Mouse (Mus musculus) lung, embryonic 14.5 days (tissue): ENCODE measurements at regions not wholly inside any gene's neighbourhood (a gene's known extent, or its start where the extent isn't known, plus 50 kb on each side); places are given as distances from the start of the nearest gene placed in this dataset.

Experiments
- ATAC-seq: fragments of 200-750 bp; cut with Nextera tagmentation; 2 replicates; pipeline ENCODE4 v1.8.0; 2017; ENCODE audit warnings: mild to moderate bottlenecking, moderate TSS enrichment, moderate library complexity; ENCODE audit not compliant: insufficient read depth
- DNase-seq: peaks from one replicate; pipeline ENCODE4 v3.0.0-alpha.2; 2015
- H3K27ac ChIP-seq: fragments of 300-500 bp; sonication (generic); 2 replicates; pipeline ENCODE4 v1.5.1; 2014; ENCODE audit warnings: low read depth, mild to moderate bottlenecking, moderate library complexity
- H3K27me3 ChIP-seq: fragments of 300-500 bp; sonication (generic); 2 replicates; pipeline ENCODE4 v1.6.1; 2014; ENCODE audit warnings: low read length, control low read depth; ENCODE audit not compliant: insufficient read depth
- H3K36me3 ChIP-seq: fragments of 300-500 bp; sonication (generic); 2 replicates; pipeline ENCODE4 v1.6.1; 2014; ENCODE audit warnings: control low read depth; ENCODE audit not compliant: insufficient read depth
- H3K4me1 ChIP-seq: fragments of 300-500 bp; sonication (generic); 2 replicates; pipeline ENCODE4 v1.6.1; 2014; ENCODE audit warnings: antibody characterized with exemption, control low read depth; ENCODE audit not compliant: insufficient read depth
- H3K4me2 ChIP-seq: fragments of 300-500 bp; sonication (generic); 2 replicates; pipeline ENCODE4 v1.6.1; 2014; ENCODE audit warnings: mild to moderate bottlenecking
- H3K4me3 ChIP-seq: fragments of 300-500 bp; sonication (generic); 2 replicates; pipeline ENCODE4 v1.5.1; 2014; ENCODE audit warnings: low read depth, low read length
- H3K9ac ChIP-seq: fragments of 300-500 bp; sonication (generic); 2 replicates; pipeline ENCODE4 v1.6.1; 2014
- H3K9me3 ChIP-seq: fragments of 300-500 bp; sonication (generic); 2 replicates; pipeline ENCODE4 v1.6.1; 2016; ENCODE audit warnings: low read depth, low read length, control low read depth
- CTCF ChIP-seq: IDR thresholded peaks from 2 replicates; pipeline ENCODE4 v1.5.1; 2016; ENCODE audit warnings: antibody characterized with exemption, low read depth
- WGBS: fragments of 180-500 bp; shearing (Covaris S2); extraction: QIAGEN DNeasy Blood & Tissue Kit; methylation state at CpG from one replicate; pipeline ENCODE4 v1.1.7; 2014; 5-methylcytosine and 5-hydroxymethylcytosine counted together

DNA sequence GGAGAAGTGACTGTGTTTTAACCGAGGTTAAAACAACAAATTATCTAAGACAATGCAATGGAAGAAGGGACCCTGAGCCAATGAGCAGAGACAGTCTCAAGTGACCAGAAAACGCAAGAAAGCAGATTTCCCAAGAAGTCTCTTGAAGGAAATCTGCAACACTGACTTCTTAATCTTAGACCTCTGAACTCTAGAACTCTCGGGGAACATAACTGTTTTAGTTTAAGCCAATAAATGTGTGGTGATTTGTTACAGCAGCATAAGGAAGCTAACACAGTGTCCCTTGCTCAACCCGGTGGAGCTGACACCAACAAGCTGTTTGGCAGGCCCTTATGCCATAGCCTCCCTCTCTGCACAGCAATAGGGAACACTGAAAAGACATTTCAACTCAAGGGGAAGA, 69.0 kb upstream of the Actbl2 start:
- DNase-seq (peak; percentile 67), ATAC-seq (peak; percentile 49; the same call in 1 of the 2 replicates)
- H3K27me3 ChIP-seq, result no peaks in the 10 kb centered on the region
- H3K9ac ChIP-seq, result no peak overlapping the region
- H3K4me1 ChIP-seq, result no peaks in the 10 kb centered on the region
- no peaks in the 10 kb centered on the region for H3K9me3 ChIP-seq
- H3K27ac ChIP-seq, result no peak overlapping the region
- no peak overlapping the region for H3K4me3 ChIP-seq
- WGBS, result 48% methylated on average over 4 of the region's 4 CpGs
- H3K36me3 ChIP-seq, result no peaks in the 10 kb centered on the region
- H3K4me2 ChIP-seq, result no peak overlapping the region
- no peak for TF ChIP-seq CTCF

DNA sequence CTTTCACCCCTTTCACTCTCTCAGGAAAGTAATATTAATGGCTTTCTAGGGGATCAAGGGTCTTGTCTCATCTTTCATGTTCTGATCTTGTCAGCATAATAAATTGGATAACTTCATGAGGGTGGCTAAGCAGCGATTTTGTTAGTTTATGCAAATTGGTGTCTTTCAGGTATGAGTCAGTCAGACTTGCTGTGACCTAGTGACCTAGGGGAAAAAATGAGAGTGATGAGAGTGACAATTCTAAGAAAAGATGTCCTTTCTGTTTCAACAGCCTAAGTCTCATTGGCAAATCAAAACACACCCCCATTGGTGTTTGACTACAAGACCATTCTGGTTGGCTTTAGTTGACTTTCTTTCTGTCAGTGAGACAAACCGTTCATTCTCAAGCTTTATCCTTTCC, 68.0 kb upstream of the Actbl2 start:
- Histone ChIP-seq H3K27ac (no peak overlapping the region), H3K9me3 (no peaks in the 10 kb centered on the region), H3K36me3 (no peaks in the 10 kb centered on the region), H3K27me3 (no peaks in the 10 kb centered on the region), H3K4me2 (no peak overlapping the region), H3K4me1 (peaks cover 3% of the 10 kb centered on the region; the same call in 1 of the 2 replicates), H3K4me3 (no peak overlapping the region), H3K9ac (no peak overlapping the region)
- 68% methylated on average over 2 of the region's 2 CpGs for WGBS
- no peak for TF ChIP-seq CTCF
- DNase-seq, result no peak
- no peak for ATAC-seq

DNA sequence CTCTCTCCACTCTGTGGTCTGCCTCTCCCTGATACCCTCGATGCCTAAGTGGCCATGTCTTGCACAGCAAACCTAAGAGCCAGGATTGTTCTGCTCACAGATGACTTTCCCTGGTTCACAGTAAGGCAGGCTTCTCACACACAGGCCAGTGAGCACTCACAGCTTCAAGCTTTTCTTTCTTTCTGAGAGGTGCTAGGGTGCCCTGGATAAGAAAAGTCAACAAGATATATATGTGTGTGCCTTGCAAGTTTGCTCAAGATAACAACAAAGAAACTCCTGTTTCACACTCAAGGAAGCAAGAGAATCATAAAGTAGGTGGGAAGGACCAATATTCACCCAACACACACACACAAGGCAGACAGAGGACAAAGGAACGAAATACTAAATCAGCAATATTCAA, 60.9 kb upstream of the Actbl2 start:
- ATAC-seq (peak; percentile 83; the same call in 1 of the 2 replicates), DNase-seq (peak; percentile 38)
- Histone ChIP-seq H3K9me3 (no peaks in the 10 kb centered on the region), H3K27me3 (no peaks in the 10 kb centered on the region), H3K36me3 (no peaks in the 10 kb centered on the region), H3K4me3 (no peak overlapping the region), H3K9ac (no peak overlapping the region), H3K4me1 (peaks cover 4% of the 10 kb centered on the region; the same call in 1 of the 2 replicates), H3K27ac (peak overlapping the region; percentile 63), H3K4me2 (no peak overlapping the region)
- TF ChIP-seq CTCF, result no peak
- WGBS, result 56% methylated on average over 2 of the region's 2 CpGs

DNA sequence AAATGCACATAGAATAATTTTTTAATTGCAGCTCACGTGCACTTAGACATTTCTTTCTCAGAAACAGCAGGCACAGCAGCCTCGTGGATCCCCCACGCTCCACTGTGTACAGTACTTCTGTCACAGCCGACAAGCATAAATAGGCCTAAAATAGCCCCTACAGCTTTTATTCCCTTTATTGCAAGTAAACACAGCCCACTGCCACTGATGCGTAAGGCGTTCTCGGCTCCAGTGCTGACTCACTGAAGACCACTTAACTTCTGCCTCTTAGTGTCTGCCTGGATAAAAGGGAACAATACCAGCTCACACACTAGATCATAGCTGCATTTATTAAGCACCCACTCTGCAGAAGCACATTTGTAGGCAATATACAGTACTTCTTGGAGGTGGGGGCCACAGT, 60.5 kb upstream of the Actbl2 start:
- Histone ChIP-seq H3K27ac (peak overlapping the region; percentile 19), H3K9ac (no peak overlapping the region), H3K4me2 (no peak overlapping the region), H3K4me3 (no peak overlapping the region), H3K36me3 (no peaks in the 10 kb centered on the region), H3K27me3 (no peaks in the 10 kb centered on the region), H3K4me1 (peaks cover 4% of the 10 kb centered on the region; the same call in 1 of the 2 replicates), H3K9me3 (no peaks in the 10 kb centered on the region)
- ATAC-seq, result no peak; the same call in 1 of the 2 replicates
- no peak for DNase-seq
- TF ChIP-seq CTCF, result no peak
- 34% methylated on average over 7 of the region's 7 CpGs for WGBS

DNA sequence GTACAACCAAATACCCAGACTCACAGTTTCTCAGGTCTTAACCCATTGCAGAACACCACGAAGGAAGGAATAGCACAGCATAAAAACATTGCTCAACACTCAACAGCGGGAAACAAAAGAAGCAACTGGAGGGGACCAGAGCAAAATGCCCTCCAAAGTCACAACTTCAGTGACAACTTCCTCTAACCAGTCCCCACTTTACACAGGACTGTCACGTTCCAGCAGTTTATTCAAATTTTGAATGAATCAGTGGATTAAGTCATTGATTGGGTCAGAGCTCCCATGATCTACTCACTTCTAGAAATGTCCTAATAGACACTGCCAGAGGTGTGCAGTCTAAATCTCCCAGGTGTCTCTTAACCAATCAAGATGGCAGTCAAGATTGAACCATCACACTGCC, 53.3 kb upstream of the Actbl2 start:
- Histone ChIP-seq H3K36me3 (no peaks in the 10 kb centered on the region), H3K27me3 (no peaks in the 10 kb centered on the region), H3K9me3 (no peaks in the 10 kb centered on the region), H3K4me2 (no peak overlapping the region), H3K4me1 (no peaks in the 10 kb centered on the region), H3K4me3 (no peak overlapping the region), H3K27ac (no peak overlapping the region), H3K9ac (no peak overlapping the region)
- ATAC-seq (no peak), DNase-seq (no peak)
- TF ChIP-seq CTCF, result no peak
- WGBS, result 81% methylated on average over 3 of the region's 3 CpGs

DNA sequence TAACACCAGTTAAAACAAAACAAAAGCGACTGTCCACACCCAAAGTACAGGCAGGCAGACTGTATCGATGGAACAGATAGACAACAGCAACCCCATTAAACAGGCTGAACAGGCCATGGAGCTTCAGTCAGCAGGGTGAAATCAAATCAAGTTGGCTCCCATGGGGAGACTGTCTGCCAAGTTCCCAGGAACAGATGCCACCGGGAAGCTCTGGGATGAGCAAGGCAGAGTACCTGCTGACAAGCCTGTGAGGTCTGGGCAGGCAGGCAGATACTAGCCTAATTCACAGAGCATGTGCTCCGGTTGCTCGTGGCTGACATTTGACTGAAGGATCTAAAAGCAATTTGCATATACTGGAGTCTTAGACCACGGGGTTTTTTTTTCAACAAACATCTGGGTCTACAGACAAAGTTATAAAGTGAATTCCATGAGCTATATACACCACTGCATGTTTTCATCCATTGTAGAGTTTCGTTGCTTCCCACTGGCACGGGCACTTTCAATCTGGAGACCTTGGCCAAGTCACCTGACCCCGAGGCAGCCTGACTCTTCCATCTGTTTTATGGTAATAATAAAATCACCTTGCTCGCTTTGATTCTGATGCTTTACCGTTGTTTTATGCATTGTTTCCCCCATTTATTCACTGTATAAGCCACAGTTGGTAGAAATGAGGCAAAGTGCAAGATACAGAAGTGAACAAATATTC, 50.1 kb upstream of the Actbl2 start:
- WGBS, result 80% methylated on average over 11 of the region's 11 CpGs

More for the DNA sequence above, 50.1 kb upstream of the Actbl2 start:
- DNase-seq (no peak), ATAC-seq (no peak)
- Histone ChIP-seq H3K9me3 (no peaks in the 10 kb centered on the region), H3K36me3 (no peaks in the 10 kb centered on the region), H3K4me3 (no peak overlapping the region), H3K27me3 (no peaks in the 10 kb centered on the region), H3K4me1 (no peaks in the 10 kb centered on the region), H3K9ac (no peak overlapping the region), H3K4me2 (no peak overlapping the region), H3K27ac (no peak overlapping the region)
- TF ChIP-seq CTCF, result no peak
